Mouse (Mus musculus) kidney, adult 2 months (tissue): Measurements from ENCODE around the gene Rps6.
A peak's percentile ranks its signal among the peaks of the same experiment; 100 is the strongest.

Experiments used
- CTCF ChIP-seq: fragments of 200-500 bp; conservative IDR thresholded peaks from 2 replicates; pipeline ENCODE4 v1.5.1; 2011; ENCODE audit warnings: low read depth, mild to moderate bottlenecking, control low read depth, low read length, moderate library complexity, mixed read lengths; ENCODE audit not compliant: insufficient read depth, insufficient read length
- POLR2A ChIP-seq: fragments of 200-500 bp; IDR thresholded peaks from one replicate; pipeline ENCODE4 v1.6.1; 2011; ENCODE audit warnings: low read depth, low read length, control low read depth

GRCm38 (mm10) chr4:86884945-86885344 lies 27.7 kb upstream of the Rps6 start:
- peak; percentile 64 for TF ChIP-seq CTCF
- no peak for TF ChIP-seq POLR2A
